Mouse (Mus musculus) gastrocnemius, adult 2 months (tissue): ENCODE data around the gene Eras. TPM values are rescaled to one million over a fixed set of nuclear protein-coding genes. Genes with fewer than 3 reads are reported as not detected.
"Not testable (repeated sequence)": the region's sequence is repeated elsewhere in the genome, so short reads cannot be mapped to it uniquely, and the experiment has no call there.

Source experiments
- DNase-seq: peaks from one replicate; pipeline ENCODE4 v3.0.0; 2022
- H3K27ac ChIP-seq: fragments of 200-600 bp; 2 replicates; pipeline ENCODE4 v1.8.1; 2022; ENCODE audit warnings: mild to moderate bottlenecking
- H3K4me3 ChIP-seq: fragments of 200-600 bp; 2 replicates; pipeline ENCODE4 v1.8.1; 2022; ENCODE audit warnings: mild to moderate bottlenecking, moderate library complexity
- CTCF ChIP-seq: fragments of 200-600 bp; IDR thresholded peaks from 2 replicates; pipeline ENCODE4 v1.8.1; 2022; ENCODE audit warnings: antibody characterized with exemption, mild to moderate bottlenecking, moderate library complexity
- intact Hi-C: fragments of 180-260 bp; cut with DNase I; formaldehyde crosslinking; loops from one replicate; pipeline ENCODE4 v1.15.1; 2025
- total RNA-seq, 2 experiments: library from RNA; stranded (reverse); gene quantifications; 2 replicates each; pipeline ENCODE4 v1.2.3; 2021

The Eras gene
- total RNA-seq, 2 experiments from 2014 or later: not detected

DNA sequence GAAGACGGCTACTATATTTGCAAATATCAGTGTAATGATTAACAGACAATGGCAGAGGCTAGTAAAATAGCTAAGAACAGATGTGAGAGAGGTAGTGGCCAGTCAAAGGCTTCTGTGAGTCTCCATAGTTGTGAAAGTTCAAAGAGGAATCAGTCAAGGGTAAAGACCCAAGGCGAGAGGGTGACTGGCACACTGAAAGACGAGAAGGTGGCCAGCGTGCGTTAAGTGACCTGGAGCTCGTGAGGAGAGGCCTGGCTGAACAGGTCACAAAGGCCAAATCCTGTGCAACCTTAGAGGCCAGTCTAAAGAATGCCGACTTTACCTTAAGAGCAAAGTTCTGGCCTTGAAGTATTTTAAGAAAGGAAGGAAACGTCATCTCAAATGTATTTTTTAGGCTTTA is 17.2 kb upstream of the Eras start:
- TF ChIP-seq CTCF: no peak
- intact Hi-C loops: loop anchor here (5.0 kb wide), 1 partner anchor 98 kb away; no protein-coding TSS in a partner anchor
- no peak overlapping the region for H3K27ac ChIP-seq
- DNase-seq: no peak
- no peak overlapping the region for H3K4me3 ChIP-seq

- H3K27ac ChIP-seq: no peak overlapping the region
- intact Hi-C loops: no loop called here
- no peak for TF ChIP-seq CTCF
- no peak overlapping the region for H3K4me3 ChIP-seq
- no peak for DNase-seq
These were observed 9.3 kb upstream of the Eras start for GRCm38 (mm10) chrX:7937667-7938066.

- intact Hi-C loops: no loop called here
- Histone ChIP-seq H3K27ac (no peak overlapping the region), H3K4me3 (no peak overlapping the region)
- DNase-seq: no peak
- TF ChIP-seq CTCF: no peak
These were observed 8.5 kb upstream of the Eras start for GRCm38 (mm10) chrX:7936874-7937273.

GRCm38 (mm10) chrX:7927116-7927515 is 1.3 kb downstream of the Eras start:
- H3K4me3 ChIP-seq: no peak overlapping the region
- no peak overlapping the region for H3K27ac ChIP-seq
- intact Hi-C loops: no loop called here
- no peak for DNase-seq
- TF ChIP-seq CTCF: no peak

- no peak for DNase-seq
- intact Hi-C loops: no loop called here
- Histone ChIP-seq H3K4me3 (no peak overlapping the region), H3K27ac (no peak overlapping the region)
- no peak for TF ChIP-seq CTCF
These were observed 2.1 kb downstream of the Eras start for GRCm38 (mm10) chrX:7926266-7926665.

- H3K4me3 ChIP-seq: peak overlapping the region; percentile 53
- intact Hi-C loops: no loop called here
These were observed 6.4 kb downstream of the Eras start for GRCm38 (mm10) chrX:7922032-7922431.

GRCm38 (mm10) chrX:7919601-7920383 is 8.6 kb downstream of the Eras start, which contains the start of gene Pcsk1n:
Gene Pcsk1n (plus strand): TSS chrX:7919822.
- intact Hi-C loops: no loop called here
- no peak for TF ChIP-seq CTCF
- H3K4me3 ChIP-seq: no peak within 1 kb of the TSS
- no peak within 1 kb of the TSS for H3K27ac ChIP-seq
- DNase-seq: no peak

More at GRCm38 (mm10) chrX:7922032-7922431, 6.4 kb downstream of the Eras start:
- DNase-seq: no peak
- TF ChIP-seq CTCF: no peak
- H3K27ac ChIP-seq: no peak overlapping the region

DNA sequence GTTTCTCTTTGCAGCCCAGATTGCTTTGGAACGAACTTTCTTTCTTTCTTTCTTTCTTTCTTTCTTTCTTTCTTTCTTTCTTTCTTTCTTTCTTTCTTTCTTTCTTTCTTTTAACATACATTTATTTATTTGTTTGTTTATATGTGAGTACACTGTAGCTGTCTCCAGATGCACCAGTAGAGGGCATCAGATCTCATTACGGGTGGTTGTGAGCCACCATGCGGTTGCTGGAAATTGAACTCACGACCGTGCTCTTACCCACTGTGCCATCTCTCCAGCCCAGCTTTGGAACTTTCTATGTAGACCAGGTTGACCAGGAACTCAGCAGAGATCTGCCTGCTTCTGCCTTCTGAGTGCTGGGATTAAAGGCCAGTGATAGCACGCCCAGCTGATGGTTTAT is 10.4 kb downstream of the Eras start:
- DNase-seq, H3K27ac ChIP-seq, H3K4me3 ChIP-seq, intact Hi-C loops: not testable (repeated sequence)

DNA sequence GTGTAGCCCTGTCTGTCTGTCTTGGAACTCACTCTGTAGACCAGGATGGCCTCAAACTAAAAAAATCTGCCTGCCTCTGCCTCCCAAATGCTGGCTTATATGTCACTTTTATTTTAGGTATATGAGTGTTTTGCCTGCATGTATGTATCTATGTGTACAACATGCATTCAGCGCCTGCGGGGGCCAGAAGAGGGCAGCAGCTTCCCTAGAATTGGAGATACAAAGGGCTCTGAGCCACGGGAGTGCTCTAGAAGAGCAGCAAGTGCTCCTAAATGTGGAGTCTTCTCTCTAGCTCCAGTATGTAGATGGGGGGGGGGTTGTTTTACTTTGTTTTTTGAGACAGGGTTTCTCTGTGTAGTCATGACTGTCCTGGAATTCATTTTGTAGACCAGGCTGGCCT is 12.7 kb downstream of the Eras start:
- TF ChIP-seq CTCF: peak; percentile 38
- H3K4me3 ChIP-seq, H3K27ac ChIP-seq, intact Hi-C loops, DNase-seq: not testable (repeated sequence)

- intact Hi-C loops: loop anchor here (5.0 kb wide), 1 partner anchor 107 kb away; the partner anchor contains the start of gene Glod5
- no peak overlapping the region for H3K27ac ChIP-seq
- TF ChIP-seq CTCF: peak; percentile 5; the same call in 1 of the 2 replicates
- no peak overlapping the region for H3K4me3 ChIP-seq
- DNase-seq: no peak
These were observed 17.9 kb downstream of the Eras start for GRCm38 (mm10) chrX:7910473-7910872.

GRCm38 (mm10) chrX:7909242-7909641 is 19.2 kb downstream of the Eras start, which contains the start of gene Gm10490:
Gene Gm10490 (plus strand): TSS chrX:7909542.
- H3K4me3 ChIP-seq, H3K27ac ChIP-seq, DNase-seq, intact Hi-C loops: not testable (repeated sequence)

DNA sequence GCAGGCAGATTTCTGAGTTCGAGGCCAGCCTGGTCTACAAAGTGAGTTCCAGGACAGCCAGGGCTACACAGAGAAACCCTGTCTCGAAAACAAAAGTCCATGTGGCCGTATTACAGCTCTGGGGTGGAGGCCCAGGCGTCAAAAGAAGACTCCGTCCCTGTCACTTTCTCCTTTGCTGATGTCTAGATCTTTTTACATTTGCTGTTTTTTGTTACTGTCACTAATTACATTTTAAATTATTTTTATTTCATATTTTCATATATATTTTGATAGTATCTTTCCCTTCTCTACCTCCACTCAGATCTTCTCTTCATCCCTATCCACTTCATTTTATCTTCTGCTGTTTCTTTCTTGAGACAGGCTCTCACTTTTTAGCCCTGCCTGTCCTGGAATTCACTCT is 20.7 kb downstream of the Eras start, which contains the start of gene Gm10491:
Gene Gm10491 (minus strand): TSS at position 101 of the 400 bp plus-strand sequence.
- no peak within 1 kb of the TSS for H3K4me3 ChIP-seq
- no peak for TF ChIP-seq CTCF
- intact Hi-C loops: no loop called here

DNA sequence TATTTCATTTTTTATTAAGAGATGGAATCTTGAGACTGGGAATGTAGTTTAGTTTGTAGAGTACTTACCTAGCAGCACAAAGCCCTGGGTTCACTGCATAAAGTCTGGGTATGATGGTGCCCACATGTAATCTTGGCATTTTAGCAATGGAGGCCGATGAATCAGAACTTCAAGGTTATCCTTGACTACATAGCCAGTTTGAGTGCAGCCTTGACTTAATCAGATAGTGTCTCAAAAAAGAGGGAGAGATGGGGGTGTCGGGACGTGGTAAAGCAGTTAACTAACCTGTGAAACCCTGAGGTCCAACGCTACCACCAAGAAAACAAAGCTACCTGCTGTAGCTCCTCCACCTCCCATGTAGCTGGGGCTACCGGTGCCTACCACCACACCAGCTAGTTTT is 24.0 kb downstream of the Eras start:
- TF ChIP-seq CTCF: no peak
- no peak overlapping the region for H3K4me3 ChIP-seq
- H3K27ac ChIP-seq: no peak overlapping the region
- intact Hi-C loops: no loop called here
- no peak for DNase-seq

More for the DNA sequence above, 20.7 kb downstream of the Eras start, which contains the start of gene Gm10491:
- DNase-seq: no peak
- no peak within 1 kb of the TSS for H3K27ac ChIP-seq
